Mouse (Mus musculus) cortical plate, adult 2 months (tissue): ENCODE data around the gene Dglucy. TPM values are rescaled to one million over a fixed set of nuclear protein-coding genes. Genes with fewer than 3 reads are reported as not detected.

Experiments used
- H3K27ac ChIP-seq: fragments of 200-500 bp; 2 replicates; pipeline ENCODE4 v1.5.1; 2012; ENCODE audit warnings: low read length, control low read depth, inconsistent platforms; ENCODE audit not compliant: insufficient read depth
- H3K4me1 ChIP-seq: fragments of 200-500 bp; 2 replicates; pipeline ENCODE4 v1.6.1; 2011; ENCODE audit warnings: low read length; ENCODE audit not compliant: control insufficient read depth, insufficient read depth
- H3K4me3 ChIP-seq: fragments of 200-500 bp; 2 replicates; pipeline ENCODE4 v1.5.1; 2011; ENCODE audit warnings: mild to moderate bottlenecking, low read length, control low read depth; ENCODE audit not compliant: insufficient read depth
- CTCF ChIP-seq: fragments of 200-500 bp; IDR thresholded peaks from 2 replicates; pipeline ENCODE4 v1.5.1; 2011; ENCODE audit warnings: mild to moderate bottlenecking, control low read depth, low read length; ENCODE audit not compliant: insufficient read depth; ENCODE audit errors: extremely low read depth
- POLR2A ChIP-seq: fragments of 200-500 bp; IDR thresholded peaks from 2 replicates; pipeline ENCODE4 v1.6.1; 2011; ENCODE audit warnings: mild to moderate bottlenecking, low read length, control low read depth; ENCODE audit not compliant: insufficient read depth; ENCODE audit errors: extremely low read depth
- polyA plus RNA-seq: library from polyadenylated mRNA; depleted of rRNA; stranded (reverse); fragments of >200 nt; gene quantifications from 2 replicates; pipeline ENCODE4 v1.2.3, GENCODE M21; 2012

The Dglucy gene
- polyA plus RNA-seq, 1 experiment: 8.0 TPM

DNA sequence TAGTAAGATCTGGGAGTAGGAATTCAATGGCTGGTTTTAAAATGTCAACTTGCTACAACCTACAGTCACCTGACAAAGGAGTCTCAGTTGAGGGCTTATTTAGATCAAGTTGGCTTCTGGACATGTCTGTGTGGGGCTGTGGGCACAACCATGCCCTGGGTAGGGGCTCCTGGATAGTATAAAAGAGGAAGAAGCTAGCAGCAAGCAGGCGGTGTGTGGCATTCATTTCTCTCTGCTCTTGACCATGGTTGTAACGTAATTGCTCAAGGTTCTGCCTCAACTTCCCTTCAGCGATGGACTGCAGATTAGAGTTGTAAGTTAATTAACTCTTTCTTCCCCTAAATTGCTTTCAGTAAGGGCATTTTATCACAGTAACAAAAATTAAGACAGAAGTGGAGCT lies 73.5 kb downstream of the Dglucy start:
- H3K4me3 ChIP-seq: no peak overlapping the region
- H3K4me1 ChIP-seq: no peaks in the 10 kb centered on the region
- no peak overlapping the region for H3K27ac ChIP-seq
- TF ChIP-seq POLR2A: no peak
- no peak for TF ChIP-seq CTCF

DNA sequence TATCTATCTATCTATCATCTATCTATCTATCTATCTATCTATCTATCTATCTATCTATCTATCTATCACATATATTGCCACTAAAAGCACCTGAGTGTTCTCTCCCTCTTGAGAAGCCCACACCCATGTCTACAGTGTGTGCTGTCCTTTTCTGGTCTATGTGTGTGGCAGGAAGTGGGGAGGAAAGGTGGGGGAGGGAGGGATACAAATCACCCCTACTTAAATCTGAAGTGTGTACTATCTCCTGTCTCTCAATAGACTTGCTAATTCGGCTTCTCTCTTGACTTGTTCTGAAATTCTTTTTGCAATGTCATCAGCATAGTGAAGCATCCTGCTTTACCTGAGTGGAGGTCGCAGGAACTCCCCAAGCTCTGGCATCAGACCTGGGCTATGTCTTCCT lies 77.5 kb downstream of the Dglucy start:
- TF ChIP-seq POLR2A (no peak), CTCF (no peak)
- H3K4me3 ChIP-seq: no peak overlapping the region
- no peaks in the 10 kb centered on the region for H3K4me1 ChIP-seq
- no peak overlapping the region for H3K27ac ChIP-seq

DNA sequence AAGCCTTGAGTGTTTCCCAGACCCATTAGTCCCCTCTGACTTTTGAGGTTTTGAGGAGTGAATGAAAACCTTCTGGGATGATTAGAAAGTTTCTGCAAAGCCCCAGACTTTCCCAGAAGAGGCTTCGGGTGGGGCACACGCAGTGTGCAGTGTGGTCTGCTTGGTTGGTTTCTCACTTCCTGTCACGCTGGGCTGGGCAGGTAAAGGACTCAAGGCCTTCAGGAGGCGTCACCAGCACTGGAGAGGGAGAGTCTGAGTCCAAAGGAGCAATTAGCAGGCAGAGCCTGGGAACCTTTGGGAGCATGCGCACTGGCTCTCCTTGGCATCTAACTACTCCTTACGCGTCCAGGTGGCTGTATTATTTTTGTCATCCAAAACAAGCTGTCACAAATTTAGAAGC lies 78.9 kb downstream of the Dglucy start:
- no peaks in the 10 kb centered on the region for H3K4me1 ChIP-seq
- H3K27ac ChIP-seq: no peak overlapping the region
- H3K4me3 ChIP-seq: no peak overlapping the region
- TF ChIP-seq CTCF (no peak), POLR2A (no peak)

DNA sequence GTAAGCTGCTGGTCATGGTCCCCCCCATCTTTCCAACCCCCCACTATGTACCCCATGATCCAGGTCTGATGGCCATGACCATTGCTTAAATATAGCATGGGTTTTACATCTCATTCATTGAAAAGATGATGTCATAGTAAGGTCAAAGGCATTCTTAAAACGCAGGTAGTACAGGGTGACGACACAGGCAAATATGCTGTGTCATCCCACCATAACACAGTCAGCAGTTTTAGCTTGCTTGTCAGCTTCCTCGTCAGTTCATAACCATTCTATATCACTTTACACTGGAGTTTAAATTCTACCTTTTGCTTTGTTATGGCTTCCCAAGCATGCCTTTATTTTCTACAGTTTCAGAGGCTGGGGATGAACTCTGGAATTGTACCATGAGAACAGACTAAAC lies 83.4 kb downstream of the Dglucy start:
- Histone ChIP-seq H3K4me3 (no peak overlapping the region), H3K27ac (no peak overlapping the region), H3K4me1 (no peaks in the 10 kb centered on the region; the same call in 1 of the 2 replicates)
- TF ChIP-seq CTCF: no peak
- no peak for TF ChIP-seq POLR2A

DNA sequence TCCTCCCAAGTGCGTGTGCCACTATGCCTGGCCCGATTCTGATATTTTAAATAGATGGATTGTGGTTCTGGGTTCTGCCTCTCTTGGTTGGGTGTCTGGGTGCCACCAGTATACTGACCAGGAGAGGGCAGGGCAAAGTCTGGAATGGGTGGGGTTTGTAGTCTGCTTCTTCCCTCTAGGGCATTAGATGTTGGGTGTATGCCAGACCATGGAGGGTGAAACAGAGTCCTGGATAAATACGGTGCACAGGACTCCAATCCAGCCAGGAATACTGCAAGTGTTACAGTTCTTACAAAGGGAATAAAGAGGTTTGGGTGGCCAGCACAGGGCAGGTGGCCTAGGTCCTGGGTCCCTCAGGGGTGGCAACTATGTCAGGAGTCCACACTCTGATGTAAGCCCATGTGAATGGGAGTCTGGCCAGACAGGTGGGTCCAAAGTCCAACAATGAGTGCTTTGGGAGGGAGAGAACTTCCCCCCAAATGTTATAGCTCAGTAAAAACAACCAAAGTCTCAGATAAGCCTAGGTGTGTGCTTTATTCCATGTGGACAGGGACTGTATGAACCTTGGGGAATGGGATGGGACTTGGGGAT lies 84.1 kb downstream of the Dglucy start:
- Histone ChIP-seq H3K27ac (no peak overlapping the region), H3K4me3 (no peak overlapping the region), H3K4me1 (peaks cover 3% of the 10 kb centered on the region; the same call in 1 of the 2 replicates)
- no peak for TF ChIP-seq POLR2A
- TF ChIP-seq CTCF: no peak

DNA sequence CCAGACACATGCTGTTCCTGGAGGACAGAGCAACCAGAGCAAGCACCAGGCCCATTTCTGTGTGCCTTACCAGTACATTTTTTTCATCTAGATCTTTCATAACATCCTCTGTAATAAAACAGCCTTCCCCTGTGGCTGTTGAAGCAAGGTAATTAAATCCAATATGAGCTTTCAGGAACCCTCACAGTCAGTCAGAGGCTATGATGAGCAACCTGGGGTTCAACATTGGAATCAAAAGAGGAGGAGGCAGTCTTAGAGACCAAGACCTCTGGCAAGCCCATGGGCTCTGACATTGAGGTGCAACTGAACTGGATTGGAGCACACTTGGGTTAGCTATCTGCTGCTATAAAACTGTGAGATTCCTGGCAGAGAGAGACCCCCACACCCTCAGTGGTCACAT lies 86.2 kb downstream of the Dglucy start:
- no peak for TF ChIP-seq POLR2A
- TF ChIP-seq CTCF: no peak
- Histone ChIP-seq H3K4me3 (no peak overlapping the region), H3K4me1 (peaks cover 5% of the 10 kb centered on the region; the same call in 1 of the 2 replicates), H3K27ac (no peak overlapping the region)

DNA sequence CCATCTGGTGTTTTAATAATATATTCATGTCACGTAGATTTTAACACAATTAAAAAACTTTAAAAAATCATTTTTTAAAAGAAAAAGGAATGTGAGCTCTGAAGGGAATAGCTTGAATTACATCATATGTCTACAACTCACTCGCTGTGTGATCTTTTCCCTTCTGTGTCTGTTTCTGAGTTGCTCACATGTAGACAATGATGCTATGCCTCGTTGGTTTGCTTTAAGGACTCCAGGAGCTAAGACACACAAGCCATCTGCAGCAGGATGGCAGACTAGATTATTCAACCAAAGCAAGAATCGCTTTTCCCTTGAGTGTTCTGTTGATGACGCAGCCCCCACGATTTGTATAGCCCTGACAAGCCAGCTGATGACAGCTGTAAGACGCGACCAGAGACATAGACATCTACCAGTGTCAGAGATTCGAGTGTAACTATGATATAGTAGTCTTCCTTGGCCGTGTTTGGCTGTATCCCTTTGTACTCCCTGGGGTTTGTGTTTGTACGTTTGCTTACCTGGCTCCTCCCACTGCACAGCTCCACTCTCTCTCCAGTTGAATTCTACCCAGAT lies 86.7 kb downstream of the Dglucy start:
- no peak for TF ChIP-seq POLR2A
- no peak for TF ChIP-seq CTCF

DNA sequence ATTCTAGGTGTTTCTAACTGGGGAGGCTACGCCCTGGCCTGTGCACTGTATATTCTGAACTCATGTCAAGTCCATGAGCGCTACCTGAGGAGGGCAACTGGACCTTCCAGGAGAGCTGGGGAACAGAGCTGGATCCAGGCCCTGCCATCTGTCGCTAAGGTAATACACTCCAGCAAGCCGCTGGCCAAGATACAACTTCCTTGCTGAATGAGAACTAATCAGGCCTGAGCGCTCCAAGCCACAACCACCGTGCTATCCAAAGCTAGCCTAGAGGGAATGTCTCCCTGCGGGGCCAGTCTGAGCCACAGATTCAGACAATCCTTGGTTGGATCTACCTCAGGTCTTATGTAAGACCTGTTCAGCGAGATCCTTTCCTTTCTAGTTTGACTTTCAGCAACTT lies 88.2 kb downstream of the Dglucy start:
- Histone ChIP-seq H3K4me3 (no peak overlapping the region), H3K4me1 (peaks cover 5% of the 10 kb centered on the region; the same call in 1 of the 2 replicates), H3K27ac (no peak overlapping the region)
- no peak for TF ChIP-seq POLR2A
- TF ChIP-seq CTCF: no peak

More for the DNA sequence above, 86.7 kb downstream of the Dglucy start:
- H3K4me3 ChIP-seq: no peak overlapping the region
- H3K27ac ChIP-seq: no peak overlapping the region
- peaks cover 5% of the 10 kb centered on the region; the same call in 1 of the 2 replicates for H3K4me1 ChIP-seq

DNA sequence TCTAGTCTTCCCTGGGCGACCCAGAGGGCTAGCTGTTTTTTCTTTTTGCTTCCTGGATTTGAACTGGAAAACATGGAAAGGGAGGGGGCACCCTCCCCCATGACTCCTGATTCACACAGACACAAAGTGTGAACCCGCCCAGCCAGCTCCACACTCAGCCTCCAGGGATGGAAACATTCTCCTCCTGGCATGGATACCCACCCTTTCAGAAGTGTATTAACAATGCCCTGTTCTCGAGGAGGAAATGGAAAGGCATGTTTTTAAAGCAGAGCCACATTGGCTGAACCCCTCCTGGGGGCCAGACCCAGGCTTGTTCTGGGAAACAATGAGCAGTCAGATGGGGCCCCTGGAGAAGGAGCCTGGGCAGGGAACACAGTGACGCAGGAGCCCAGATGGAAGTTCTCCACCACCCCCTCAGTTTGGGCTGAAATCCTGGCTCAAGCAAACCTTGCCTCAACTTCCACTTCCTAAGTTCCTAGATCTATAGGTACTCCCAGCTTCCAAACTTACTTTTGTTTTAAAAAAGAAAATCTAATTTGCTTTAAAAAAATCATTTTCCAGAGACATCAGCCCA lies 89.3 kb downstream of the Dglucy start:
- 0 out of 2 replicates have a peak overlapping the region, but pooled peaks have one; percentile 55 for H3K27ac ChIP-seq
- no peak for TF ChIP-seq POLR2A
- no peak for TF ChIP-seq CTCF
- H3K4me1 ChIP-seq: peaks cover 5% of the 10 kb centered on the region; the same call in 1 of the 2 replicates
- no peak overlapping the region for H3K4me3 ChIP-seq

DNA sequence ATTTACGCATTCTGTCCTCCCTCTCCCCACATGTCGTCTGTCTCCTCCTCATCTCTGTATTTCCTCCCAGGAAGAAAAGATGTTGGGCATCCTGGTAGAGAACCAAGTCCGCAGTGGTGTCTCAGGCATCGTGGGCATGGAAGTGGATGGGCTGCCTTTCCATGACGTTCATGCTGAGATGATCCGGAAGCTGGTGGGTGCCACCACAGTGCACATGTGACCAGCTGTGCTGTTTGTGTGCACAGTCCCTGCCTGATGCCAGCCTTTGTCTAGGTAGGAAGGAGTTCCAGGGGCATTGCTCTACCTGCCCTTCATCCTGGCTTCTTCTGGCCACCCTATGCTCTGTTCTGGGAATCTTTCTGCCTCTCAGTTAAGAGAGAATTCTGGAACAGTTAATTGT lies 92.4 kb downstream of the Dglucy start:
- Histone ChIP-seq H3K4me1 (peaks cover 5% of the 10 kb centered on the region), H3K4me3 (no peak overlapping the region), H3K27ac (no peak overlapping the region)
- TF ChIP-seq POLR2A: no peak
- no peak for TF ChIP-seq CTCF
